Mouse (Mus musculus) small intestine, adult 2 months (tissue): ENCODE data around the gene Stab2. TPM values are rescaled to one million over a fixed set of nuclear protein-coding genes. Genes with fewer than 3 reads are reported as not detected.

Experiments used
- H3K27ac ChIP-seq: fragments of 200-500 bp; 2 replicates; pipeline ENCODE4 v1.5.1; 2012; ENCODE audit warnings: low read depth, low read length, control low read depth, inconsistent platforms; ENCODE audit not compliant: insufficient read depth
- H3K27me3 ChIP-seq: fragments of 200-500 bp; 2 replicates; pipeline ENCODE4 v1.6.1; 2012; ENCODE audit warnings: mild to moderate bottlenecking, moderate library complexity, low read length, inconsistent platforms; ENCODE audit not compliant: control insufficient read depth, insufficient read depth
- H3K36me3 ChIP-seq: fragments of 200-500 bp; 2 replicates; pipeline ENCODE4 v1.6.1; 2012; ENCODE audit warnings: mild to moderate bottlenecking, low read length, control low read depth, inconsistent platforms; ENCODE audit not compliant: control insufficient read depth, insufficient read depth
- H3K4me1 ChIP-seq: fragments of 200-500 bp; 2 replicates; pipeline ENCODE4 v1.6.1; 2012; ENCODE audit warnings: low read length, inconsistent platforms, mixed read lengths; ENCODE audit not compliant: control insufficient read depth, insufficient read depth, insufficient read length
- H3K4me3 ChIP-seq: fragments of 200-500 bp; 2 replicates; pipeline ENCODE4 v1.5.1; 2012; ENCODE audit warnings: low read depth, mild to moderate bottlenecking, control low read depth, inconsistent platforms, low read length, moderate library complexity
- CTCF ChIP-seq: fragments of 200-500 bp; IDR thresholded peaks from 2 replicates; pipeline ENCODE4 v1.5.1; 2012; ENCODE audit warnings: low read depth, mild to moderate bottlenecking, control low read depth, inconsistent platforms, low read length, moderate library complexity, mixed read lengths; ENCODE audit not compliant: insufficient replicate concordance, insufficient read length; ENCODE audit errors: extremely low read depth
- POLR2A ChIP-seq: fragments of 200-500 bp; IDR thresholded peaks from 2 replicates; pipeline ENCODE4 v1.6.1; 2012; ENCODE audit warnings: low read depth, mild to moderate bottlenecking, control low read depth, inconsistent platforms, low read length, moderate library complexity
- WGBS: fragments of 180-500 bp; shearing (Covaris S2); methylation state at CpG from one replicate; pipeline ENCODE4 v1.1.7; 2018; 5-methylcytosine and 5-hydroxymethylcytosine counted together
- polyA plus RNA-seq: library from polyadenylated mRNA; depleted of rRNA; stranded (reverse); fragments of >200 nt; gene quantifications from 2 replicates; pipeline ENCODE4 v1.2.3, GENCODE M21; 2012

Gene Stab2
- polyA plus RNA-seq, 1 experiment, result 0.87 TPM

- WGBS, result 68% methylated on average over 19 of the region's 19 CpGs
- H3K27me3 ChIP-seq, result no peaks in the 10 kb centered on the region
- no peak overlapping the region for H3K27ac ChIP-seq
- no peak for TF ChIP-seq POLR2A
- no peak for TF ChIP-seq CTCF
- no peaks in the 10 kb centered on the region for H3K36me3 ChIP-seq
- H3K4me1 ChIP-seq, result no peaks in the 10 kb centered on the region; the same call in 1 of the 2 replicates
- H3K4me3 ChIP-seq, result no peak overlapping the region
Observed at GRCm38 (mm10) chr10:86814292-86815131, 193.3 kb downstream of the Stab2 start.

GRCm38 (mm10) chr10:86810612-86811011 is 197.2 kb downstream of the Stab2 start:
- no peak overlapping the region for H3K4me3 ChIP-seq

GRCm38 (mm10) chr10:86810000-86810399 is 197.8 kb downstream of the Stab2 start:
- Histone ChIP-seq H3K27me3 (no peaks in the 10 kb centered on the region), H3K4me1 (no peaks in the 10 kb centered on the region; the same call in 1 of the 2 replicates), H3K4me3 (no peak overlapping the region), H3K36me3 (no peaks in the 10 kb centered on the region), H3K27ac (no peak overlapping the region)
- WGBS, result 87% methylated on average over 9 of the region's 9 CpGs
- TF ChIP-seq CTCF (no peak), POLR2A (no peak)

More at GRCm38 (mm10) chr10:86810612-86811011, 197.2 kb downstream of the Stab2 start:
- WGBS, result 94% methylated on average over 5 of the region's 5 CpGs
- TF ChIP-seq CTCF (no peak), POLR2A (no peak)
- H3K36me3 ChIP-seq, result no peaks in the 10 kb centered on the region
- no peaks in the 10 kb centered on the region for H3K27me3 ChIP-seq
- no peak overlapping the region for H3K27ac ChIP-seq
- no peaks in the 10 kb centered on the region; the same call in 1 of the 2 replicates for H3K4me1 ChIP-seq

- Histone ChIP-seq H3K4me3 (no peak overlapping the region), H3K36me3 (no peaks in the 10 kb centered on the region), H3K27me3 (no peaks in the 10 kb centered on the region), H3K27ac (no peak overlapping the region), H3K4me1 (no peaks in the 10 kb centered on the region)
- no peak for TF ChIP-seq CTCF
- TF ChIP-seq POLR2A, result no peak
- 87% methylated on average over 15 of the region's 15 CpGs for WGBS
Observed at GRCm38 (mm10) chr10:86808013-86808758, 199.6 kb downstream of the Stab2 start.

DNA sequence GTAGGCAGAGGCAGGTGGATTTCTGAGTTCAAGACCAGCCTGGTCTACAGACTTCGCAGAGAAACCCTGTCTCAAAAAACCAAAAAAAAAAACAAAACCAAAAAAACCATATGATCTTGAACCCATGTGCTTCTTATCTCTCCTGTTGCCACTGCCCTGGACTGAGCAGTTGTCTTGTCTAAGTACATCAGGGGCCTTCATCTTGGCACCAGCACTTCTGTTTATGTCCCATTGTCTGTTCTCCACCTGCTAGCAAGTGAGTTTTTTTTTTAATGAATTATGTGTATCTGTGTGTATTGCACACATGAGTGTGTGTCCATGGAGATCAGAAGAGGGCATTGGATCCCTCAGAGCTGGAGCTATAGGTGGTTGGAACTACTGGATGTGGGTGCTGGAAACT is 200.5 kb downstream of the Stab2 start:
- Histone ChIP-seq H3K4me1 (no peaks in the 10 kb centered on the region), H3K27ac (no peak overlapping the region), H3K36me3 (no peaks in the 10 kb centered on the region), H3K4me3 (no peak overlapping the region), H3K27me3 (no peaks in the 10 kb centered on the region)
- WGBS, result 94% methylated on average over 1 of the region's 1 CpGs
- TF ChIP-seq CTCF (no peak), POLR2A (no peak)

GRCm38 (mm10) chr10:86796073-86796741 is 211.6 kb downstream of the Stab2 start:
- Histone ChIP-seq H3K36me3 (no peaks in the 10 kb centered on the region), H3K27ac (no peak overlapping the region), H3K4me3 (no peak overlapping the region), H3K4me1 (no peaks in the 10 kb centered on the region), H3K27me3 (no peaks in the 10 kb centered on the region)
- WGBS, result 91% methylated on average over 5 of the region's 5 CpGs
- TF ChIP-seq POLR2A (no peak), CTCF (no peak)
